Mouse (Mus musculus): ENCODE measurements at regions not wholly inside any gene's neighbourhood (a gene's known extent, or its start where the extent isn't known, plus 50 kb on each side); places are given as distances from the start of the nearest gene placed in this dataset.

DNA sequence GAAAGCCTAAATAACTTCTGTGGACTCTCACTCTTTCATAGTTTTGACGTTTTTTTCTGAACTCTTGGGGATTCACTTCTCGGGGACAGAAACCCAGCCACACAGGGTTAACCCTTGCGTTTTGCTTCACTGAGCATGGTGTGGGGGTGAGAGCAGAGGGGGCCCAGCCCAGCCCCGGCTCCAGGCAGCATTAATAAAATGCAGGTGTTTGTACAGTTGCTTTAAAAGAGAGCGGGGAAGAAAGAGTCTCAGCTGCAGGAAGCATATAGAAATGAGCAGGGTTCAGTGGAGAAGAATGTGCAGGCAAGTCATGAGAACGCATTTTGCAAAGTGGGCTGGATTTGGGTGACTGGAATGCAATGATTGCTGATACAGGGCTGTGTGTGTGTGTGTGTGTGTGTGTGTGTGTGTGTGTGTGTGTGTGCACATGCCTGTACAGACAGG is 91.8 kb downstream of the Zfp36l1 start:
- no peak for ATAC-seq (replicated peaks; ENCODE audit: poor library complexity, severe bottlenecking)

DNA sequence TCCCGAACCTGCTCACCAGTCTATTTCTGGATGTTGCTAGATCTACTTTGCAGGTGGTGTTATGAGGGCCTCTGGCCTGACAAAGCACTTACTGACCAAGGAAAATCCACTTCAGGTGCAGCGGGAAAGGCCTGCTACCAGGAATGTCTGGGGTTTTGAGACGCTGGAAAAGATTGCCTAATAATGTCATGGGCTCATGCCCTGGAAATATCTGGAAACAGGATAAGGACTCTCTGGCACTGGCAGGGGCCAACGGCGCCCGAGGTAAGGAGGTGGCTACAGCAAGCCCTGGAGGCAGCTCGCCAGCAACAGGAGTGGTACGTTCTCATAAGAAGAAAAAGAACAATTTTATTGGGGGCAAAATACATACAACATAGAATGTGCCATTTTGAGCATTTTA is 94.7 kb downstream of the Zfp36l1 start:
- no peak for ATAC-seq (replicated peaks; ENCODE audit: poor library complexity, severe bottlenecking)

- no peak for ATAC-seq (replicated peaks; ENCODE audit: poor library complexity, severe bottlenecking)
These were observed 95.4 kb downstream of the Zfp36l1 start for GRCm38 (mm10) chr12:80017376-80017929.

DNA sequence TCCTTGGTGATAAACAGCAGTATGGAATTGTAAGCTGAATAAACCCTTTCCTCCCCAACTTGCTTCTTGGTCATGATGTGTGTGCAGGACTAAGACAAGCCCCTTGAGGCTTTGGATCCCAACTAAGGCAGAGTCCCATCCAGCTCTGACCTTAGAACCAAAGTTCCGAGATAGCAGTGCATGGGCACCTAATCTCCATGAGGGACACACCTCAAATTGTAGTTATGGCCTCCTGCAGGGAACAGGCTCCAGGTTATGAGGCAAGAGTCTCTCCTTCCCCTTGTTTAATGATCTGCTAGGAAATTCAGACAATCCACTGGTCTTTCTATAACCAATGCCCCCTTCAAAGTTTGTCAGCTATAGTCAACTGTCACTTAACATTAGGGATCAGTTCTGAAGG is 96.9 kb downstream of the Zfp36l1 start:
- no peak for ATAC-seq (replicated peaks; ENCODE audit: poor library complexity, severe bottlenecking)

DNA sequence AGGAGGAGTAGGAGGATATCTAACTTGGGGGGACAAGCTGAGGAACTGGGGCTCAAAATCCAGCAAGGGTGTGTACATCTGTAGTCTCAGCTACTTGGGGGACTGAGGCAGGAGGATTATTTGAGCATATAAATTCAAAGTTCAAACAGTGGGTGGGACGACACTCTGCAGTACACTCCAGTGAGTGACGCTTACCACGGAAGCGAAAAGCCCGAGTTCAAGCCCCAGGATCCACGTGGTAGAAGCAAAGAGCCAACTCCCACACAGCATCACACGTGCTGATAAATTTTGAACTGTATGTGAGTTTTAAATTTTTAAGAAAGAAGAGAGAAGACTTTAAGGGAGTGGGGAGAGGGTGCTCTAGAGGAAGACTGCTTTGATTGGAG is 98.2 kb downstream of the Zfp36l1 start:
- no peak for ATAC-seq (replicated peaks; ENCODE audit: poor library complexity, severe bottlenecking)

DNA sequence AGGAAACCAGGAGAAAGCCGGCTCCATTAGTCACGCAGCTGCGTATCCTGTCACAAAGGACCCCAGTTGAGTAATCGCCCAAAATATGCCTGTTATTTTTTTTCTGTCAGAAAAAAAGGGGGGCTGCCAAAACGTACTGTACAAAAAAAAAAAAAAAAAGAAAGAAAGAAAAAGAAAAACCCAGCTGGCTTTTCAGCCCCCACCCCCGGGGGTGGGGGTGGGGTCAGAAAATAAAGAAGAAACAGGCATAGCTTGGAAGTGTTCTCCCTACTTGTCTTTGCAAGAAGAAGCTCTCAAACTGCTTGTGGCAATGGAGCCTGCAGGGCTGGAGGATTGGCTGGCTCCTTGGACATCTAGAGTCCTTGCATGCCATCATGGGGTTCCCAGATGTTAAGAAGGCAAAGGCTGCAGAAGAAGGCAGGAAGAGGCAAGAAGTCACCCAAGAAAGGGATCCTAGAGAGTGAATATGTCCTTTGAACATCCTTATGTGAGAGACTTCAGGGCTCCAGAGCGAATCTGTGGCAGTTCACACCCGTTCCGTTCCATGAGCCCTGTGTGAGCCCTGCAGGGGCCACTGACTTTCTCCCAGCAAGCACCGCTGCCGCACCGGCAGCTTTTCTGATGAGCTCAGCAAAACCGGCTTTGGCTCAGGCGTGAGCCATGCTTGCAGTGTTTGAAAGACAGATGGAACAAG is 98.8 kb downstream of the Zfp36l1 start:
- ATAC-seq (replicated peaks; ENCODE audit: poor library complexity, severe bottlenecking), result peak; percentile 76

DNA sequence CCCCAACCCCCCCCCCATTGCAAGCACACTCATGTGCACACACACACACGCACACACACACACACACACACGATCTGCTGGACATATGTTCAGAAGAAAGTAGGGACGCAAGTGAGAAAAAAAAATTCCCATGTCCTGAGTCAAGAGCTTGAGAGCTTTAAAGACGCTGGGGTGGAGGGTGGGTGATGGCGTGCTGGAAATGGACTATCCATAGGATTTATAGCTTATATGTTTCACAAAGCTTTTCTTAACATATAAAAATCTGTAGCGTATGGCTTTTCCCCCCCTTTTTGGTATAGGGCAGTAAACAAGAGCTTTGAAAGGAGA is 99.3 kb downstream of the Zfp36l1 start:
- ATAC-seq (replicated peaks; ENCODE audit: poor library complexity, severe bottlenecking), result no peak

- ATAC-seq (replicated peaks; ENCODE audit: poor library complexity, severe bottlenecking), result no peak
These were observed 100.9 kb downstream of the Zfp36l1 start for GRCm38 (mm10) chr12:80011916-80012315.

- no peak for ATAC-seq (replicated peaks; ENCODE audit: poor library complexity, severe bottlenecking)
These were observed 101.9 kb downstream of the Zfp36l1 start for GRCm38 (mm10) chr12:80010947-80011346.

DNA sequence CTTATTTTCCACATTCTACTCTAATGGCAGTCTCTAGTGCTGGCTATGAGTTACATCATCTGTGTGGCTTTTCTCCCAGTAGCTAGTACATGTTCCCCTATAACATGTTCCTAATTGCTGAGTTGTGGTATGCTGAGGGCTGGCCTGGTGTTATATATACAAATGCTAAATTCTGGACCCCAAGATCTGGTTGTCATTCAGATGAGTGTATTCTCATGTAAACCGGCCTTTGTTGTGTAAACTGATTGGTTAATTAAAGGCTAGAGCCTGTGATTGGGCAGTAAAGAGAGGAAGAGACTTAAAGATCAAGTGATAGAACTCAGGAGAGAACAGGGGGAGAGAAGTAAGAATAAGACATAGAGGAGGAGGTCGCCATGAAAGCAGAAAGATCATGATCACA is 102.6 kb downstream of the Zfp36l1 start:
- ATAC-seq (replicated peaks; ENCODE audit: poor library complexity, severe bottlenecking), result peak; percentile 35

DNA sequence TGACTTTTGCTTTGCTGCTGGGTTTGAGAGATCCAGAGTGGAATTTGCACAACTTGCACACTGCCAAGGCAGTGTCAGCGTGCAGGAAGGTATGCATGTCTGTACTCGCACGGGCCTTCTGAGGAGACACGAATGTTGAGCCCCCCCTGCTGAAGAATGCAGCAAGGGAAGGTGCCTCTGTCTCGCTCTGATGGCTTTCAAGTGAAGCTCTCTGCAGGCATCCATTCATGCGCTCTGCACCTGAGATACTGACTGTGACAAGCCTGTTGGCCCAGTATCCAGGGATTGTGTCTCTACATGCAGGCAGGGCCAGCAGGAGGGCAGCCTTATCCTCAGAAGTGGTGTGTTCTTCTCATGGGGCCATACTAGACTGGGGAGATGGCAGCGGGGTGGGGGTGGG is 105.0 kb downstream of the Zfp36l1 start:
- no peak for ATAC-seq (replicated peaks; ENCODE audit: poor library complexity, severe bottlenecking)

DNA sequence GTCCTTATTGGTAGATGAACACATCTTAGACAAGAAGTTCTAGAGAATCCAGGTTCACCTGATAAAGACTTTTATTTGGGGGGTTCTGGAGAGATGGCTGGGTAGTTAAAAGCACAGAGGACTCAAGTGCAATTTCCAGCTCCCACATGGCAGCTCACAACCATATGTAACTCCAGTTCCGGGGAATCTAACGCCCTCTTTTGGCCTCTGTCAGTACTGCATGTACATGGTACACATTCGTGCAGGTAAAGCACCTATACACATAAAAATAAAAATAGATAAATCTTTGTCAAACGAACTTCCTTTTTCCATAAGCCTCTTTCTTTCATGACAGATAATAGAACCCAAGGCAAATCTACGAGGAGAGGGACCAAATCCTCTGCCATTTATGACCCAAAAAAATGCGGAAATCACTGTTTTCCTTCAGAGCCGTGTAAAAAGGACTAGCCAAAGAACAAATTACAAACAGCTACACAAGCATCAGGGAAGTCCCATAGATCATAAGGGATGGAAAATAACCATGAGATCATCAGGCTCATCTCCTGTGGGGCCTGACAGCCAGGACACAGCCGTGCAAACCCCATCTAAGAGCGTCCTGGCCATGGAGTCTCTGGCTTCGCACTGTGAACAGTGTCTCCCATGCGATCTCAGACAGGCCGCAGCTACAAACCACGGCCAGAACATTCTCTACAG is 107.4 kb downstream of the Zfp36l1 start:
- ATAC-seq (replicated peaks; ENCODE audit: poor library complexity, severe bottlenecking), result no peak

GRCm38 (mm10) chr12:80004575-80004974 is 108.2 kb downstream of the Zfp36l1 start:
- no peak for ATAC-seq (replicated peaks; ENCODE audit: poor library complexity, severe bottlenecking)

DNA sequence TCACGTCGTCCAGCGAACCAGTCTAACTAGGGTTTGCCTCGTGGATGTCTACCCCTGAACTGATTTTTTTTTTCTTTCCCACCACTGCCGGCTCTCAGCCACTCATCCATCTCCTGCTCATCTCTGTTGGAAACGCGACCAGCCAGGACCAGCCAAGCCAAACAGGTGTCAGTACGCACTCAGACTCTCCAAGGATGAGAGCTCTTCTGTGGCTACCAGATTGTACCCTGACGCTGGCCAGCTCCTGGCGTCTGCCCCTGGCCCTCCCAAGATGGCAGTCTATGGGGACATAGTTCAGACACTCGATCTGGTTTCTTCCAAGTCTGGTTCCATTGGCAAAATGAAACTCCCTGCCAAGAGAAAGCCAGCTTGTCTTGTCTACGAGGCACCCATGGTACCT is 109.3 kb downstream of the Zfp36l1 start:
- ATAC-seq (replicated peaks; ENCODE audit: poor library complexity, severe bottlenecking), result no peak

DNA sequence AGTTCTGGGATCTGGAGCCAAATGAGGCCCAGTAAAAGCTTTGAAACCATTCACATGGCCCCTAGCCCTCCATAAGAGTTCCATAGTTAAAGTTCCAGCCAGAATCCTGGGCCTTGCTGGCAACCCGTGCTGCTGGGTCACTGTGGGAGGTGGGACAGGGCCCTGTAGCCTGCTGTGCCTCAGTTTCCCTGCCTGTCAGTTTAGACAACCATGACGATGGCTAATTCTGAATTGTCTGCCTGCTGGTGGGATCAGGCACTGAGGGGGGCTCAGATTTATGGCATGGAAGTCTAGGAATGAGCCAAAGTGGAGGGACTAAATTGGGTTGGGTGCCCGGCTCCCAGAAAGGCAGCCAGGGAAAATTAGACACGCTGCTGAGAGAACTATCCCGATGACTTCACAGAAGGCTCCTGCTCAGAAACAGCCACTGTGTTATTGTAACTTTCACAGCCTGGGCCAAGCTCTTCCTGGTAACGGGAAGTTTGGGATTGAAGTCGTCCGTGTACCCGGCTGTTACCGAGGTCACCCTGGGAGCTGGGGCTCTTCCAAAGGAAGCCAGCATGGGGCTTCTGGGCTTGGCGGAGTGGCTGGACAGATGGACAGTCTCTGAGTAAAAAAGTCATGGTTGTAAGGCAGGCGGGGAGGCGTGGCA is 110.2 kb downstream of the Zfp36l1 start:
- ATAC-seq (replicated peaks; ENCODE audit: poor library complexity, severe bottlenecking), result no peak

DNA sequence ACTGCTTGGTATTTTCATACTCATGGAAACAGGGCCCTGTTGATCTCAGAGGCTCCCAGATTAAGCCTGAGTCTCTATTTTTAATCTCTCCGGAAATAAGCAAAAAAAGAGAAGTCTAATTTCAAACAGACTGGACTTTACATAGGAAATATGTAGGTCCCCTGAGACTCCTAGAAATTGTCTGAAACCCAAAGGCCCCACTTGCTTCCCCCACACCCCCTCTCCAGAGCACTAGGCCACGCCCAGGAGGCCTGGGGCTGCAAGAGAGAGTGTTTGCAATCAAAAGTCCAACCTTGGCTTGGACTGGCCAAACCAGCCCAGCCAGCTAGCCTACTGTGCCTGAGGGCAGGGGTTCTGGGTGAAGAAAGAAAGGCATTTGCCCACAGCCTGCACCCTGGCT is 111.0 kb downstream of the Zfp36l1 start:
- ATAC-seq (replicated peaks; ENCODE audit: poor library complexity, severe bottlenecking), result peak; percentile 72

GRCm38 (mm10) chr12:79999868-80000370 is 112.9 kb downstream of the Zfp36l1 start:
- ATAC-seq (replicated peaks; ENCODE audit: poor library complexity, severe bottlenecking), result no peak

DNA sequence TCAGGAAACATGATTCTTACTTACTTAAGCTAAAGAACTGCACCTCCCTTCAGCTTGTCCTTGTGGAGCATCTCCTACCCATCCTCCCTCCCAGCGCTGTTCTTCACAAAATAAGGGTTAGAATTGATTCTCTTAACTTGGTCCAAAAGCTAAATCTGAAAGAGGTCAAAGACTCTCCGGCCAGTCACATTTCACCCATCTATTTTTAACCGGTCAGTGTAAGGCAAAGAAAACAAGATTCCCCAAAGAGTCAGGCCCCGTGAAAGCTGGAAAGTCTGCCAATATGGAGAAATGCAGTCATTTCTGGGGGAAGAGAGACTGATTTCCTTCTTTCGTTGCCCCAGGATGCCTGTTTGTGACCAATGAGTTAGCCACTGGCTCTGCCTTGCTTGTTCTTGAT is 114.0 kb downstream of the Zfp36l1 start:
- no peak for ATAC-seq (replicated peaks; ENCODE audit: poor library complexity, severe bottlenecking)

DNA sequence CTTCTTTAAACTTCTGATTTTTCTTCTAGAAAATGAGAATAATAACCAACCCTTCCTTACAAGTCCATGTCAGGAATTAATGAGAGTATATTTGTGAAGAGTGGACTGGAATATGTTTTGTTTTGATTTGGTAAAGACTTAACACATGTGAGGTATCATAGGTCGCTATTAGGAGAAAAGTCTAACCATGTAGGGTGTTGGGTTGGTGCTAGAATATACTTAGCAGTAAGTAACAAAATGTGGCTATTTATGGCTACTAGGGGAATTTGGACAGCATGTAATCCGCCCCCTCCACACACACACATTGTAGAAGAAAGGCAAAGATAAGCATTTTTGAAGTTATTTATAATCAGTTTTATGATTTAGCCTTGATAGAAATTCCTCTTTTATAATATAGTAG is 114.5 kb downstream of the Zfp36l1 start:
- ATAC-seq (replicated peaks; ENCODE audit: poor library complexity, severe bottlenecking), result no peak

DNA sequence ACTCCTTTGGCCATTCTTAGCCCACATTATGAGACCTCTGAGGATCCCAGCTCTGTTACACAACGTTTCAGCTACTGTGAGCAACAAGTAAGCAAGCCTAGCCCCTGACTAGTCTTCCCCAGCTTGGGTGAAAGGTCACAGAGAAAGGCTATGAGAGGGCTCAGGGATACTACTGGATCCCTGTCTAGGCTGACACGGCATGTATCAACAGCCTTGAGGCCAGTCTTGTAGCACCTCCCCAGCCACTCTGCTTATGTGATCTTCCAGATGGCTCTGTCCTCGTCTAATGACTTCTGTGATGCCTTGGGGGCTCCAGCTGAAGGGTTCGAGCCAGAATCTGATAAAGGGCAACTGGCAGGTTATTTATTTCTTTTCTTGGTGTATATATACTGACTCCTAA is 115.6 kb downstream of the Zfp36l1 start:
- ATAC-seq (replicated peaks; ENCODE audit: poor library complexity, severe bottlenecking), result no peak

- no peak for ATAC-seq (replicated peaks; ENCODE audit: poor library complexity, severe bottlenecking)
These were observed 117.2 kb downstream of the Zfp36l1 start for GRCm38 (mm10) chr12:79995521-79996094.

Data from granulocyte monocyte progenitor cell, adult 5-6 weeks (primary cell).